Mouse (Mus musculus) erythroblast, embryonic 14.5 days (primary cell): ENCODE data around the gene Bend6.

Experiments used
- GATA1 ChIP-seq: IDR thresholded peaks from 2 replicates; pipeline ENCODE4 v1.6.1; 2012; ENCODE audit warnings: low read length, inconsistent platforms, mixed read lengths
- TAL1 ChIP-seq: IDR thresholded peaks from 3 replicates; pipeline ENCODE4 v1.6.1; 2012; ENCODE audit warnings: low read length, inconsistent platforms, mixed read lengths

DNA sequence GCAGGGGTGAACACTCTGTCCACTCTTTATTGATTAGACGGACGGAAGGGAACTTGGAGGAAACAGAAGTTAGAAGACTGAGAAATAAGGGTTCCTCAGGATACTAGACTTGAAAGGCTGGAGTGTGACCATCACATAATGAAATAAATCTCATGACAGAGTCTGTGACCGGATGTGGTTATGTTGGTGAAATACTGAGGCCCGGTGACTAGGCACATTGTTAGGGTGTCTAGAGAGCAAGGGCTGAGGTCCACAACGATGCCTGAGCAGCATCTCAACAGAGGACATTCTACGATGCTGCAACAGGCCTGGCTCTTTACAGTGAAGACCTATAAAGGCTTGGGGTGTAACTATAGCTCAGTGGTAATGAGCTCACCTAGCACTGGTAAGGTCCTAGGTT is 9.2 kb downstream of the Bend6 start:
- no peak for TF ChIP-seq GATA1
- no peak for TF ChIP-seq TAL1
